In the genomic region with DNA sequence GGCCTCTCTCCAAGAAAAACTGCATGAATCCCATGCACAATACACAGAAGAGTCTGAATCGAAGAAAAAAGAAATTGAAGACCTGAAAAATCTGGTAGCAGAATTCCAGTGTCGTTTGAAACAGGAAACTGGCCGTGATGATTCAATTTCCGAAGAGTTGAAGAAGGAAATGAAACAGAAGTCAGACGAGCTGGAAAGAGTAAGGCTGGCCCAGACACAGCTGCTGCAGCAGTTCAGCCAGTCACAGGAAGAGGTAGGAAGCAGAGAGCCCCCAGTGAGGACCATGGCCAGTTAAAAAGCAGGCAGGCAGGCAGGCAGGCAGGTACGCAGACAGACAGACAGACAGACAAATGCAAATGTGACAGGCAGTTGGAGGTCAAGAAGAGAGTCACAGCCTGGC, we compare ENCODE assay signal across 17 mouse cellular contexts.
DNase-seq lines count a peak whose midpoint lies in the region; ATAC-seq and TF ChIP-seq lines count a peak whose summit lies in the region.
"Had no signal": no experiment of that assay in that cellular context is flagged by ENCODE, and none has a peak within 500 bp of the region (broad histone marks: within the 10 kb centered on the region; RNA-seq: fewer than 3 reads in every experiment).

No protein-coding gene starts in this region.

- H3K27ac ChIP-seq in heart, embryonic 10.5 days = 0 out of 2 replicates have a peak overlapping the region, but pooled peaks have one; percentile 29
- no peak overlapping the region for H3K27ac ChIP-seq in lung, embryonic 14.5 days (ENCODE audit: low read depth)
- peak overlapping the region; percentile 43; the same call in 1 of the 2 replicates for H3K27ac ChIP-seq in limb, embryonic 10.5 days
- H3K27ac ChIP-seq: hindbrain, embryonic 14.5 days; stomach, embryonic 15.5 days had no signal

- TF ChIP-seq CTCF in lung, embryonic 14.5 days (IDR thresholded peaks at IDR 0.05; ENCODE audit: low read depth) = no peak

- no peak for ATAC-seq in lung, embryonic 14.5 days (ENCODE audit: insufficient read depth)
- ATAC-seq: forebrain, embryonic 14.5 days had no signal

- peaks cover 17% of the 10 kb centered on the region for H3K4me1 ChIP-seq in heart, embryonic 10.5 days
- no peaks in the 10 kb centered on the region for H3K4me1 ChIP-seq in lung, embryonic 14.5 days (ENCODE audit: insufficient read depth)
- H3K4me1 ChIP-seq in limb, embryonic 10.5 days = peaks cover 18% of the 10 kb centered on the region
- H3K4me1 ChIP-seq: stomach, embryonic 15.5 days had no signal

- H3K27me3 ChIP-seq in heart, embryonic 10.5 days (ENCODE audit: insufficient read depth, poor library complexity, severe bottlenecking) = no peaks in the 10 kb centered on the region
- no peaks in the 10 kb centered on the region for H3K27me3 ChIP-seq in lung, embryonic 14.5 days (ENCODE audit: insufficient read depth, low read length)
- no peaks in the 10 kb centered on the region for H3K27me3 ChIP-seq in limb, embryonic 10.5 days (ENCODE audit: low read depth, poor library complexity, severe bottlenecking)
- H3K27me3 ChIP-seq: stomach, embryonic 15.5 days had no signal

- WGBS in heart, embryonic 10.5 days = 49% methylated on average over 6 of the region's 6 CpGs
- WGBS in lung, embryonic 14.5 days = 33% methylated on average over 6 of the region's 6 CpGs
- 48% methylated on average over 6 of the region's 6 CpGs for WGBS in limb, embryonic 10.5 days

- no peaks in the 10 kb centered on the region for H3K36me3 ChIP-seq in heart, embryonic 10.5 days
- H3K36me3 ChIP-seq in lung, embryonic 14.5 days (ENCODE audit: insufficient read depth) = no peaks in the 10 kb centered on the region
- H3K36me3 ChIP-seq in limb, embryonic 10.5 days = no peaks in the 10 kb centered on the region
- H3K36me3 ChIP-seq: stomach, embryonic 15.5 days had no signal

- H3K9ac ChIP-seq in lung, embryonic 14.5 days = no peak overlapping the region
- H3K9ac ChIP-seq: hindbrain, embryonic 14.5 days; stomach, embryonic 15.5 days had no signal

- DNase-seq in heart, embryonic 10.5 days (ENCODE audit: low spot score) = no peak
- no peak for DNase-seq in heart, adult 8-10 months (ENCODE audit: low spot score)
- DNase-seq in lung, embryonic 14.5 days = peak; percentile 43
- no peak for DNase-seq in lung, postnatal 14 days
- no peak for DNase-seq in limb, embryonic 10.5 days (ENCODE audit: low spot score)
- DNase-seq in layer of hippocampus, postnatal 14 days (ENCODE audit: low spot score in 2 of 2) = no peak
- DNase-seq in left cerebral cortex, postnatal 4 days = no peak
- DNase-seq in gastrocnemius, postnatal 14 days = no peak
- DNase-seq: adrenal gland, postnatal 10 days; B cell, adult 2 months; cerebellum, postnatal 14 days; gastrocnemius, postnatal 25 days; kidney, adult 9 months; thymus, postnatal 14 days had no signal

- H3K9me3 ChIP-seq in heart, embryonic 10.5 days = no peaks in the 10 kb centered on the region
- H3K9me3 ChIP-seq in lung, embryonic 14.5 days (ENCODE audit: low read depth, low read length) = no peaks in the 10 kb centered on the region
- H3K9me3 ChIP-seq in limb, embryonic 10.5 days (replicated peaks) = no peaks in the 10 kb centered on the region
- H3K9me3 ChIP-seq: stomach, embryonic 15.5 days had no signal

- no peak overlapping the region for H3K4me3 ChIP-seq in heart, embryonic 10.5 days
- H3K4me3 ChIP-seq in lung, embryonic 14.5 days (ENCODE audit: low read depth, low read length) = no peak overlapping the region
- H3K4me3 ChIP-seq in limb, embryonic 10.5 days = no peak overlapping the region
- H3K4me3 ChIP-seq: stomach, embryonic 15.5 days had no signal

- intact Hi-C loops in left cerebral cortex, postnatal 4 days (cut with DNase I) = no loop called here
- intact Hi-C loops in gastrocnemius, postnatal 14 days (cut with DNase I; ENCODE audit: low total_unique reads) = no loop called here

- no peak overlapping the region for H3K4me2 ChIP-seq in lung, embryonic 14.5 days
- H3K4me2 ChIP-seq: hindbrain, embryonic 14.5 days; stomach, embryonic 15.5 days had no signal
